Mouse (Mus musculus): ENCODE measurements around the gene Rps29. TPM values are rescaled to one million over a fixed set of nuclear protein-coding genes. Genes with fewer than 3 reads are reported as not detected.
"Not testable (repeated sequence)": the region's sequence is repeated elsewhere in the genome, so short reads cannot be mapped to it uniquely, and the experiment has no call there.

Rps29 gene
- polyA plus RNA-seq, 1 experiment from 2014 or later = 591 TPM

GRCm38 (mm10) chr12:69163586-69163985, 4.6 kb upstream of the Rps29 start:
- WGBS (ENCODE audit: missing documents) = 64% methylated on average over 4 of the region's 4 CpGs
- not testable (repeated sequence) for H3K36me3 ChIP-seq (ENCODE audit: inconsistent target); H3K4me3 ChIP-seq (ENCODE audit: inconsistent target)

GRCm38 (mm10) chr12:69160677-69161076, 1.7 kb upstream of the Rps29 start:
- H3K4me3 ChIP-seq (ENCODE audit: inconsistent target); H3K36me3 ChIP-seq (ENCODE audit: inconsistent target); H3K27ac ChIP-seq; H3K79me2 ChIP-seq (ENCODE audit: inconsistent target): not testable (repeated sequence)
- WGBS (ENCODE audit: missing documents) = 100% methylated on average over 1 of the region's 2 CpGs

More at GRCm38 (mm10) chr12:69163586-69163985, 4.6 kb upstream of the Rps29 start:
- H3K79me2 ChIP-seq (ENCODE audit: inconsistent target); H3K27ac ChIP-seq: not testable (repeated sequence)

GRCm38 (mm10) chr12:69159578-69159940, 573 bp upstream of the Rps29 start:
- Histone ChIP-seq H3K36me3 (ENCODE audit: inconsistent target) (peaks cover 8% of the 10 kb centered on the region; the same call in 1 of the 2 replicates), H3K79me2 (ENCODE audit: inconsistent target) (peaks cover 8% of the 10 kb centered on the region), H3K4me3 (ENCODE audit: inconsistent target) (no peak overlapping the region), H3K27ac (no peak overlapping the region)
- WGBS (ENCODE audit: missing documents) = 2% methylated on average over 9 of the region's 9 CpGs

- peaks cover 8% of the 10 kb centered on the region for H3K79me2 ChIP-seq (ENCODE audit: inconsistent target)
- H3K4me3 ChIP-seq (ENCODE audit: inconsistent target) = peak overlapping the region; percentile 78
- H3K27ac ChIP-seq = peak overlapping the region; percentile 77
- peaks cover 8% of the 10 kb centered on the region; the same call in 1 of the 2 replicates for H3K36me3 ChIP-seq (ENCODE audit: inconsistent target)
- 2% methylated on average over 19 of the region's 19 CpGs for WGBS (ENCODE audit: missing documents)
Observed at GRCm38 (mm10) chr12:69158366-69158764, 621 bp downstream of the Rps29 start.

- Histone ChIP-seq H3K4me3 (ENCODE audit: inconsistent target) (no peak overlapping the region), H3K27ac (peak overlapping the region; percentile 77), H3K79me2 (ENCODE audit: inconsistent target) (peaks cover 8% of the 10 kb centered on the region), H3K36me3 (ENCODE audit: inconsistent target) (peaks cover 8% of the 10 kb centered on the region; the same call in 1 of the 2 replicates)
- 100% methylated on average over 2 of the region's 2 CpGs for WGBS (ENCODE audit: missing documents)
Observed at GRCm38 (mm10) chr12:69157107-69157506, 1.9 kb downstream of the Rps29 start.

- no peak overlapping the region for H3K4me3 ChIP-seq (ENCODE audit: inconsistent target)
- no peak overlapping the region for H3K27ac ChIP-seq
- WGBS (ENCODE audit: missing documents) = 98% methylated on average over 4 of the region's 4 CpGs
- peaks cover 8% of the 10 kb centered on the region; the same call in 1 of the 2 replicates for H3K36me3 ChIP-seq (ENCODE audit: inconsistent target)
- peaks cover 8% of the 10 kb centered on the region for H3K79me2 ChIP-seq (ENCODE audit: inconsistent target)
Observed at GRCm38 (mm10) chr12:69156436-69156835, 2.5 kb downstream of the Rps29 start.

GRCm38 (mm10) chr12:69155923-69156322, 3.1 kb downstream of the Rps29 start:
- Histone ChIP-seq H3K27ac (no peak overlapping the region), H3K4me3 (ENCODE audit: inconsistent target) (no peak overlapping the region), H3K36me3 (ENCODE audit: inconsistent target) (peaks cover 8% of the 10 kb centered on the region; the same call in 1 of the 2 replicates), H3K79me2 (ENCODE audit: inconsistent target) (peaks cover 8% of the 10 kb centered on the region)
- 85% methylated on average over 2 of the region's 2 CpGs for WGBS (ENCODE audit: missing documents)

- no peak overlapping the region for H3K27ac ChIP-seq
- H3K36me3 ChIP-seq (ENCODE audit: inconsistent target) = no peaks in the 10 kb centered on the region
- WGBS (ENCODE audit: missing documents) = 95% methylated on average over 12 of the region's 13 CpGs
Observed at GRCm38 (mm10) chr12:69150049-69150448, 8.9 kb downstream of the Rps29 start.

GRCm38 (mm10) chr12:69147166-69147735, 11.7 kb downstream of the Rps29 start:
- no peak overlapping the region for H3K4me3 ChIP-seq (ENCODE audit: inconsistent target)
- no peaks in the 10 kb centered on the region for H3K36me3 ChIP-seq (ENCODE audit: inconsistent target)
- H3K79me2 ChIP-seq (ENCODE audit: inconsistent target) = no peaks in the 10 kb centered on the region
- 90% methylated on average over 2 of the region's 5 CpGs for WGBS (ENCODE audit: missing documents)
- H3K27ac ChIP-seq = no peak overlapping the region

More at GRCm38 (mm10) chr12:69150049-69150448, 8.9 kb downstream of the Rps29 start:
- Histone ChIP-seq H3K79me2 (ENCODE audit: inconsistent target) (no peaks in the 10 kb centered on the region), H3K4me3 (ENCODE audit: inconsistent target) (no peak overlapping the region)

- Histone ChIP-seq H3K79me2 (ENCODE audit: inconsistent target) (no peaks in the 10 kb centered on the region), H3K27ac (no peak overlapping the region), H3K4me3 (ENCODE audit: inconsistent target) (no peak overlapping the region), H3K36me3 (ENCODE audit: inconsistent target) (no peaks in the 10 kb centered on the region)
- WGBS (ENCODE audit: missing documents) = 85% methylated on average over 5 of the region's 6 CpGs
Observed at GRCm38 (mm10) chr12:69143460-69143859, 15.5 kb downstream of the Rps29 start.

- Histone ChIP-seq H3K4me3 (ENCODE audit: inconsistent target) (no peak overlapping the region), H3K27ac (no peak overlapping the region), H3K36me3 (ENCODE audit: inconsistent target) (no peaks in the 10 kb centered on the region), H3K79me2 (ENCODE audit: inconsistent target) (no peaks in the 10 kb centered on the region)
- WGBS (ENCODE audit: missing documents) = 95% methylated on average over 7 of the region's 7 CpGs
Observed at GRCm38 (mm10) chr12:69139841-69140240, 19.1 kb downstream of the Rps29 start.

GRCm38 (mm10) chr12:69139201-69139600, 19.8 kb downstream of the Rps29 start:
- WGBS (ENCODE audit: missing documents) = 91% methylated on average over 3 of the region's 3 CpGs
- H3K36me3 ChIP-seq (ENCODE audit: inconsistent target) = no peaks in the 10 kb centered on the region
- H3K79me2 ChIP-seq (ENCODE audit: inconsistent target) = no peaks in the 10 kb centered on the region
- no peak overlapping the region for H3K4me3 ChIP-seq (ENCODE audit: inconsistent target)
- H3K27ac ChIP-seq = no peak overlapping the region

- no peaks in the 10 kb centered on the region for H3K36me3 ChIP-seq (ENCODE audit: inconsistent target)
- WGBS (ENCODE audit: missing documents) = 22% methylated on average over 10 of the region's 10 CpGs
- no peak overlapping the region for H3K27ac ChIP-seq
- H3K4me3 ChIP-seq (ENCODE audit: inconsistent target) = no peak overlapping the region
- H3K79me2 ChIP-seq (ENCODE audit: inconsistent target) = no peaks in the 10 kb centered on the region
Observed at GRCm38 (mm10) chr12:69131981-69132380, 27.0 kb downstream of the Rps29 start.

- H3K36me3 ChIP-seq (ENCODE audit: inconsistent target) = no peaks in the 10 kb centered on the region
- WGBS (ENCODE audit: missing documents) = 45% methylated on average over 6 of the region's 6 CpGs
- H3K4me3 ChIP-seq (ENCODE audit: inconsistent target) = no peak overlapping the region
- H3K27ac ChIP-seq = no peak overlapping the region
- H3K79me2 ChIP-seq (ENCODE audit: inconsistent target) = no peaks in the 10 kb centered on the region
Observed at GRCm38 (mm10) chr12:69131267-69131666, 27.7 kb downstream of the Rps29 start.

GRCm38 (mm10) chr12:69130486-69130885, 28.5 kb downstream of the Rps29 start:
- Histone ChIP-seq H3K79me2 (ENCODE audit: inconsistent target) (no peaks in the 10 kb centered on the region), H3K36me3 (ENCODE audit: inconsistent target) (no peaks in the 10 kb centered on the region), H3K27ac (no peak overlapping the region), H3K4me3 (ENCODE audit: inconsistent target) (peak overlapping the region; percentile 5; the same call in 1 of the 2 replicates)
- 67% methylated on average over 11 of the region's 12 CpGs for WGBS (ENCODE audit: missing documents)

Data from macrophage (primary cell).